Mouse (Mus musculus): ENCODE measurements around the gene Plet1.

GRCm38 (mm10) chr9:50524936-50525335 lies 30.6 kb downstream of the Plet1 start:
- TF ChIP-seq CTCF (IDR thresholded peaks at IDR 0.05; ENCODE audit: low read depth) (no peak), EP300 (IDR thresholded peaks at IDR 0.05; ENCODE audit: low read depth) (no peak)
